Mouse (Mus musculus): ENCODE results near the gene Spred2. TPM values are rescaled to one million over a fixed set of nuclear protein-coding genes. Genes with fewer than 3 reads are reported as not detected.

Gene Spred2
- polyA plus RNA-seq, 2 experiments, result 8.5 to 25.4 TPM

GRCm38 (mm10) chr11:19919460-19919784 is 4.8 kb upstream of the Spred2 start:
- Histone ChIP-seq H3K4me3 (replicated peaks; ENCODE audit: low read length) (peak overlapping the region; percentile 70), H3K9me3 (ENCODE audit: control insufficient read depth, low read length) (no peaks in the 10 kb centered on the region), H3K36me3 (ENCODE audit: control insufficient read depth, insufficient read depth, low read length) (no peaks in the 10 kb centered on the region), H3K4me1 (ENCODE audit: control insufficient read depth, insufficient read depth, low read length) (peaks cover 11% of the 10 kb centered on the region), H3K27me3 (ENCODE audit: control insufficient read depth, insufficient read depth, low read length) (no peaks in the 10 kb centered on the region), H3K9ac (ENCODE audit: low read depth, low read length, severe bottlenecking) (peak overlapping the region; percentile 78), H3K27ac (replicated peaks; ENCODE audit: low read depth, low read length) (peak overlapping the region; percentile 93), H3K4me2 (replicated peaks; ENCODE audit: low read depth, low read length, severe bottlenecking) (peak overlapping the region; percentile 78)
- TF ChIP-seq POLR2A (IDR thresholded peaks at IDR 0.05; ENCODE audit: borderline replicate concordance, extremely low read depth, insufficient read depth, insufficient read length), result no peak
- WGBS, result 4% methylated on average over 6 of the region's 6 CpGs
- ATAC-seq (ENCODE audit: low FRiP score, low read depth), result no peak
- peak; percentile 47 for DNase-seq (ENCODE audit: low spot score)

GRCm38 (mm10) chr11:19919785-19920671 is 4.1 kb upstream of the Spred2 start:
- Histone ChIP-seq H3K36me3 (ENCODE audit: control insufficient read depth, insufficient read depth, low read length) (no peaks in the 10 kb centered on the region), H3K4me2 (replicated peaks; ENCODE audit: low read depth, low read length, severe bottlenecking) (peak overlapping the region; percentile 78), H3K27ac (replicated peaks; ENCODE audit: low read depth, low read length) (peak overlapping the region; percentile 93), H3K27me3 (ENCODE audit: control insufficient read depth, insufficient read depth, low read length) (no peaks in the 10 kb centered on the region), H3K9ac (ENCODE audit: low read depth, low read length, severe bottlenecking) (peak overlapping the region; percentile 78), H3K4me1 (ENCODE audit: control insufficient read depth, insufficient read depth, low read length) (peaks cover 11% of the 10 kb centered on the region), H3K9me3 (ENCODE audit: control insufficient read depth, low read length) (no peaks in the 10 kb centered on the region), H3K4me3 (replicated peaks; ENCODE audit: low read length) (peak overlapping the region; percentile 70)
- DNase-seq (ENCODE audit: low spot score) (peak; percentile 83), ATAC-seq (ENCODE audit: low FRiP score, low read depth) (peak; percentile 56)
- TF ChIP-seq POLR2A (IDR thresholded peaks at IDR 0.05; ENCODE audit: borderline replicate concordance, extremely low read depth, insufficient read depth, insufficient read length), result 0 out of 2 replicates have a peak, but pooled peaks have one; percentile 60
- under 1% methylated on average over 63 of the region's 70 CpGs for WGBS

GRCm38 (mm10) chr11:19921723-19922122 is 2.5 kb upstream of the Spred2 start:
- Histone ChIP-seq H3K4me1 (ENCODE audit: control insufficient read depth, insufficient read depth, low read length) (peaks cover 17% of the 10 kb centered on the region), H3K27ac (replicated peaks; ENCODE audit: low read depth, low read length) (no peak overlapping the region), H3K4me2 (replicated peaks; ENCODE audit: low read depth, low read length, severe bottlenecking) (no peak overlapping the region), H3K9me3 (ENCODE audit: control insufficient read depth, low read length) (no peaks in the 10 kb centered on the region), H3K9ac (ENCODE audit: low read depth, low read length, severe bottlenecking) (no peak overlapping the region), H3K4me3 (replicated peaks; ENCODE audit: low read length) (no peak overlapping the region), H3K27me3 (ENCODE audit: control insufficient read depth, insufficient read depth, low read length) (no peaks in the 10 kb centered on the region), H3K36me3 (ENCODE audit: control insufficient read depth, insufficient read depth, low read length) (no peaks in the 10 kb centered on the region)
- 86% methylated on average over 1 of the region's 1 CpGs for WGBS
- TF ChIP-seq POLR2A (IDR thresholded peaks at IDR 0.05; ENCODE audit: borderline replicate concordance, extremely low read depth, insufficient read depth, insufficient read length), result no peak
- no peak for ATAC-seq (ENCODE audit: low FRiP score, low read depth)
- no peak for DNase-seq (ENCODE audit: low spot score)

- WGBS, result 88% methylated on average over 4 of the region's 4 CpGs
- Histone ChIP-seq H3K4me1 (ENCODE audit: control insufficient read depth, insufficient read depth, low read length) (peaks cover 17% of the 10 kb centered on the region), H3K4me2 (replicated peaks; ENCODE audit: low read depth, low read length, severe bottlenecking) (no peak overlapping the region)
These were observed 2.0 kb upstream of the Spred2 start for GRCm38 (mm10) chr11:19922208-19922607.

GRCm38 (mm10) chr11:19924757-19925148 is 578 bp downstream of the Spred2 start:
- Histone ChIP-seq H3K9ac (ENCODE audit: low read depth, low read length, severe bottlenecking) (peak overlapping the region; percentile 92), H3K4me1 (ENCODE audit: control insufficient read depth, insufficient read depth, low read length) (peaks cover 11% of the 10 kb centered on the region), H3K27ac (replicated peaks; ENCODE audit: low read depth, low read length) (peak overlapping the region; percentile 94), H3K4me2 (replicated peaks; ENCODE audit: low read depth, low read length, severe bottlenecking) (peak overlapping the region; percentile 60), H3K36me3 (ENCODE audit: control insufficient read depth, insufficient read depth, low read length) (no peaks in the 10 kb centered on the region), H3K27me3 (ENCODE audit: control insufficient read depth, insufficient read depth, low read length) (no peaks in the 10 kb centered on the region), H3K4me3 (replicated peaks; ENCODE audit: low read length) (peak overlapping the region; percentile 87), H3K9me3 (ENCODE audit: control insufficient read depth, low read length) (no peaks in the 10 kb centered on the region)
- ATAC-seq (ENCODE audit: low FRiP score, low read depth) (0 out of 2 replicates have a peak, but pooled peaks have one; percentile 2), DNase-seq (ENCODE audit: low spot score) (no peak)
- TF ChIP-seq POLR2A (IDR thresholded peaks at IDR 0.05; ENCODE audit: borderline replicate concordance, extremely low read depth, insufficient read depth, insufficient read length), result no peak
- under 1% methylated on average over 29 of the region's 29 CpGs for WGBS

More at GRCm38 (mm10) chr11:19922208-19922607, 2.0 kb upstream of the Spred2 start:
- DNase-seq (ENCODE audit: low spot score) (no peak), ATAC-seq (ENCODE audit: low FRiP score, low read depth) (no peak)
- Histone ChIP-seq H3K36me3 (ENCODE audit: control insufficient read depth, insufficient read depth, low read length) (no peaks in the 10 kb centered on the region), H3K9me3 (ENCODE audit: control insufficient read depth, low read length) (no peaks in the 10 kb centered on the region), H3K27me3 (ENCODE audit: control insufficient read depth, insufficient read depth, low read length) (no peaks in the 10 kb centered on the region), H3K4me3 (replicated peaks; ENCODE audit: low read length) (no peak overlapping the region), H3K27ac (replicated peaks; ENCODE audit: low read depth, low read length) (no peak overlapping the region), H3K9ac (ENCODE audit: low read depth, low read length, severe bottlenecking) (no peak overlapping the region)
- TF ChIP-seq POLR2A (IDR thresholded peaks at IDR 0.05; ENCODE audit: borderline replicate concordance, extremely low read depth, insufficient read depth, insufficient read length), result no peak

All from limb, embryonic 14.5 days (tissue).